17 mouse cellular contexts compared by ENCODE assay signal in genomic region chr1:158161533-158161932, GRCm38 (mm10).
DNase-seq lines count a peak whose midpoint lies in the region; ATAC-seq lines count a peak whose summit lies in the region.
"Had no signal": no experiment of that assay in that cellular context is flagged by ENCODE, and none has a peak within 500 bp of the region (broad histone marks: within the 10 kb centered on the region; RNA-seq: fewer than 3 reads in every experiment).

No protein-coding gene starts in this region.

- no peak overlapping the region for H3K4me3 ChIP-seq in forebrain, embryonic 16.5 days (replicated peaks; ENCODE audit: low read length)
- no peak overlapping the region for H3K4me3 ChIP-seq in midbrain, embryonic 11.5 days (ENCODE audit: low read depth, low read length)
- no peak overlapping the region for H3K4me3 ChIP-seq in neural tube, embryonic 15.5 days (replicated peaks)
- no peak overlapping the region for H3K4me3 ChIP-seq in intestine, embryonic 16.5 days (ENCODE audit: low read length)
- H3K4me3 ChIP-seq: limb, embryonic 15.5 days; megakaryocyte, embryonic 14.5 days had no signal

- H3K27me3 ChIP-seq in forebrain, embryonic 16.5 days (replicated peaks; ENCODE audit: control insufficient read depth, insufficient read depth, low read length), result no peaks in the 10 kb centered on the region
- no peaks in the 10 kb centered on the region for H3K27me3 ChIP-seq in midbrain, embryonic 11.5 days (ENCODE audit: control insufficient read depth, insufficient read depth, low read length)
- no peaks in the 10 kb centered on the region for H3K27me3 ChIP-seq in neural tube, embryonic 15.5 days (replicated peaks)
- H3K27me3 ChIP-seq in intestine, embryonic 16.5 days (replicated peaks; ENCODE audit: control insufficient read depth, insufficient read depth, low read length), result no peaks in the 10 kb centered on the region
- H3K27me3 ChIP-seq: limb, embryonic 15.5 days; megakaryocyte, embryonic 14.5 days had no signal

- WGBS in forebrain, embryonic 16.5 days, result 5% methylated on average over 6 of the region's 6 CpGs
- WGBS in midbrain, embryonic 11.5 days, result 19% methylated on average over 6 of the region's 6 CpGs
- WGBS in neural tube, embryonic 15.5 days, result 12% methylated on average over 6 of the region's 6 CpGs
- WGBS in intestine, embryonic 16.5 days, result 65% methylated on average over 6 of the region's 6 CpGs

- no peak overlapping the region for H3K9ac ChIP-seq in forebrain, embryonic 16.5 days (replicated peaks; ENCODE audit: low read depth, low read length)
- no peak overlapping the region for H3K9ac ChIP-seq in midbrain, embryonic 11.5 days (ENCODE audit: low read length)
- H3K9ac ChIP-seq in neural tube, embryonic 15.5 days (replicated peaks), result no peak overlapping the region
- H3K9ac ChIP-seq in intestine, embryonic 16.5 days (ENCODE audit: low read depth, low read length), result no peak overlapping the region
- H3K9ac ChIP-seq: limb, embryonic 15.5 days had no signal

- H3K4me1 ChIP-seq in forebrain, embryonic 16.5 days (replicated peaks; ENCODE audit: control insufficient read depth, insufficient read depth, low read length), result peaks cover 11% of the 10 kb centered on the region
- H3K4me1 ChIP-seq in midbrain, embryonic 11.5 days (ENCODE audit: control insufficient read depth, insufficient read depth, low read length), result peaks cover 8% of the 10 kb centered on the region; the same call in 1 of the 2 replicates
- peaks cover 12% of the 10 kb centered on the region for H3K4me1 ChIP-seq in neural tube, embryonic 15.5 days
- no peaks in the 10 kb centered on the region for H3K4me1 ChIP-seq in intestine, embryonic 16.5 days (ENCODE audit: control insufficient read depth, insufficient read depth, low read length)
- H3K4me1 ChIP-seq: limb, embryonic 15.5 days had no signal

- peak; percentile 84 for ATAC-seq in forebrain, embryonic 16.5 days
- peak; percentile 70 for ATAC-seq in midbrain, embryonic 11.5 days (ENCODE audit: low FRiP score)
- peak; percentile 80; the same call in 1 of the 2 replicates for ATAC-seq in neural tube, embryonic 15.5 days (ENCODE audit: low FRiP score)
- no peak for ATAC-seq in intestine, embryonic 16.5 days

- H3K4me2 ChIP-seq in forebrain, embryonic 16.5 days (ENCODE audit: low read length), result no peak overlapping the region
- no peak overlapping the region for H3K4me2 ChIP-seq in midbrain, embryonic 11.5 days
- peak overlapping the region; percentile 32 for H3K4me2 ChIP-seq in neural tube, embryonic 15.5 days
- no peak overlapping the region for H3K4me2 ChIP-seq in intestine, embryonic 16.5 days (ENCODE audit: low read depth, low read length)
- H3K4me2 ChIP-seq: limb, embryonic 15.5 days had no signal

- no peak overlapping the region for H3K27ac ChIP-seq in forebrain, embryonic 16.5 days (ENCODE audit: low read length)
- no peak overlapping the region for H3K27ac ChIP-seq in midbrain, embryonic 11.5 days (ENCODE audit: low read depth, low read length)
- H3K27ac ChIP-seq in neural tube, embryonic 15.5 days (replicated peaks), result peak overlapping the region; percentile 23; the same call in 1 of the 2 replicates
- no peak overlapping the region for H3K27ac ChIP-seq in intestine, embryonic 16.5 days (ENCODE audit: low read length)
- H3K27ac ChIP-seq: limb, embryonic 15.5 days had no signal

- DNase-seq in layer of hippocampus, adult 11-12 months (ENCODE audit: low spot score), result peak; percentile 4
- DNase-seq in layer of hippocampus, adult 9-10 months (ENCODE audit: low spot score), result no peak
- no peak for DNase-seq in midbrain, embryonic 11.5 days (ENCODE audit: low spot score, missing footprints)
- no peak for DNase-seq in left cerebral cortex, adult 8-10 months (ENCODE audit: low spot score in 2 of 2)
- no peak for DNase-seq in lung, postnatal 25 days (ENCODE audit: low spot score)
- DNase-seq: adrenal gland, postnatal 25 days; cerebellum, adult 11 months; heart, postnatal 14 days; kidney, adult 18-20 months; kidney, postnatal 25 days; lung, adult 18-20 months; thymus, adult 2 months had no signal

- H3K9me3 ChIP-seq in forebrain, embryonic 16.5 days (ENCODE audit: control insufficient read depth, low read length), result no peaks in the 10 kb centered on the region
- H3K9me3 ChIP-seq in midbrain, embryonic 11.5 days (ENCODE audit: control insufficient read depth, low read length), result no peaks in the 10 kb centered on the region
- no peaks in the 10 kb centered on the region for H3K9me3 ChIP-seq in neural tube, embryonic 15.5 days (replicated peaks)
- H3K9me3 ChIP-seq in intestine, embryonic 16.5 days (ENCODE audit: control insufficient read depth, low read length), result no peaks in the 10 kb centered on the region
- H3K9me3 ChIP-seq: limb, embryonic 15.5 days had no signal

- H3K36me3 ChIP-seq in forebrain, embryonic 16.5 days (ENCODE audit: control insufficient read depth, insufficient read depth), result no peaks in the 10 kb centered on the region
- H3K36me3 ChIP-seq in midbrain, embryonic 11.5 days (ENCODE audit: control insufficient read depth, insufficient read depth, low read length), result no peaks in the 10 kb centered on the region
- no peaks in the 10 kb centered on the region for H3K36me3 ChIP-seq in neural tube, embryonic 15.5 days
- H3K36me3 ChIP-seq in intestine, embryonic 16.5 days (ENCODE audit: control insufficient read depth, insufficient read depth, low read length), result no peaks in the 10 kb centered on the region
- H3K36me3 ChIP-seq: limb, embryonic 15.5 days had no signal
